Mouse (Mus musculus) limb, embryonic 14.5 days (tissue): ENCODE results near the gene Klrb1b. TPM values are rescaled to one million over a fixed set of nuclear protein-coding genes. Genes with fewer than 3 reads are reported as not detected.

Source experiments
- ATAC-seq: fragments of 200-750 bp; cut with Nextera tagmentation; 2 replicates; pipeline ENCODE4 v1.8.0; 2017; ENCODE audit warnings: low read depth, moderate number of reproducible peaks, moderate TSS enrichment; ENCODE audit not compliant: low FRiP score
- DNase-seq: peaks from one replicate; pipeline ENCODE4 v3.0.0-alpha.2; 2015; ENCODE audit warnings: low spot score
- H3K27ac ChIP-seq: fragments of 300-500 bp; sonication (generic); replicated peaks from 2 replicates; pipeline ENCODE4 v1.5.1; 2014; ENCODE audit warnings: low read depth, mild to moderate bottlenecking, low read length, moderate library complexity, mixed read lengths
- H3K27me3 ChIP-seq: fragments of 300-500 bp; sonication (generic); 2 replicates; pipeline ENCODE4 v1.6.1; 2014; ENCODE audit warnings: low read length, mixed read lengths; ENCODE audit not compliant: control insufficient read depth, insufficient read depth
- H3K36me3 ChIP-seq: fragments of 300-500 bp; sonication (generic); 2 replicates; pipeline ENCODE4 v1.6.1; 2014; ENCODE audit warnings: mild to moderate bottlenecking, low read length, moderate library complexity, mixed read lengths; ENCODE audit not compliant: control insufficient read depth, insufficient read depth
- H3K4me1 ChIP-seq: fragments of 300-500 bp; sonication (generic); 2 replicates; pipeline ENCODE4 v1.6.1; 2014; ENCODE audit warnings: antibody characterized with exemption, low read length, mixed read lengths; ENCODE audit not compliant: control insufficient read depth, insufficient read depth
- H3K4me2 ChIP-seq: fragments of 300-500 bp; sonication (generic); replicated peaks from 2 replicates; pipeline ENCODE4 v1.6.1; 2014; ENCODE audit warnings: low read depth, mild to moderate bottlenecking, low read length, moderate library complexity; ENCODE audit not compliant: severe bottlenecking
- H3K4me3 ChIP-seq: fragments of 300-500 bp; sonication (generic); replicated peaks from 2 replicates; pipeline ENCODE4 v1.5.1; 2014; ENCODE audit warnings: low read length
- H3K9ac ChIP-seq: fragments of 300-500 bp; sonication (generic); 2 replicates; pipeline ENCODE4 v1.6.1; 2014; ENCODE audit warnings: mild to moderate bottlenecking, low read depth, low read length, moderate library complexity; ENCODE audit not compliant: severe bottlenecking
- H3K9me3 ChIP-seq: fragments of 300-500 bp; sonication (generic); 2 replicates; pipeline ENCODE4 v1.6.1; 2016; ENCODE audit warnings: low read length; ENCODE audit not compliant: control insufficient read depth
- POLR2A ChIP-seq: fragments of 200-500 bp; IDR thresholded peaks from 2 replicates; pipeline ENCODE4 v1.8.0; 2012; ENCODE audit warnings: inconsistent platforms, mild to moderate bottlenecking, moderate library complexity, borderline replicate concordance; ENCODE audit not compliant: insufficient read depth, insufficient read length; ENCODE audit errors: extremely low read depth
- WGBS: fragments of 180-500 bp; shearing (Covaris S2); extraction: QIAGEN DNeasy Blood & Tissue Kit; methylation state at CpG from one replicate; pipeline ENCODE4 v1.1.7; 2014; 5-methylcytosine and 5-hydroxymethylcytosine counted together
- polyA plus RNA-seq, 2 experiments: library from polyadenylated mRNA; depleted of rRNA in 1 of 2; stranded (reverse) in 1 of 2; unstranded in 1 of 2; fragments of >200 nt; fragmentation: Nextera tagmentation in 1 of 2; extraction: Ambion mirVana in 1 of 2; gene quantifications; 2 replicates each; pipeline versions ENCODE4 v1.2.1 to v1.2.3; 2012 to 2014

The Klrb1b gene
- polyA plus RNA-seq, 2 experiments = 0.23 to 0.40 TPM

- Histone ChIP-seq H3K27me3 (no peaks in the 10 kb centered on the region), H3K9ac (no peak overlapping the region), H3K4me2 (peak overlapping the region; percentile 58), H3K9me3 (no peaks in the 10 kb centered on the region), H3K27ac (no peak overlapping the region), H3K36me3 (no peaks in the 10 kb centered on the region), H3K4me1 (peaks cover 12% of the 10 kb centered on the region), H3K4me3 (peak overlapping the region; percentile 83)
- no peak for TF ChIP-seq POLR2A
- DNase-seq (no peak), ATAC-seq (no peak)
- WGBS = 72% methylated on average over 7 of the region's 7 CpGs
Measured at GRCm38 (mm10) chr6:128839921-128840320, 13.8 kb upstream of the Klrb1b start.

DNA sequence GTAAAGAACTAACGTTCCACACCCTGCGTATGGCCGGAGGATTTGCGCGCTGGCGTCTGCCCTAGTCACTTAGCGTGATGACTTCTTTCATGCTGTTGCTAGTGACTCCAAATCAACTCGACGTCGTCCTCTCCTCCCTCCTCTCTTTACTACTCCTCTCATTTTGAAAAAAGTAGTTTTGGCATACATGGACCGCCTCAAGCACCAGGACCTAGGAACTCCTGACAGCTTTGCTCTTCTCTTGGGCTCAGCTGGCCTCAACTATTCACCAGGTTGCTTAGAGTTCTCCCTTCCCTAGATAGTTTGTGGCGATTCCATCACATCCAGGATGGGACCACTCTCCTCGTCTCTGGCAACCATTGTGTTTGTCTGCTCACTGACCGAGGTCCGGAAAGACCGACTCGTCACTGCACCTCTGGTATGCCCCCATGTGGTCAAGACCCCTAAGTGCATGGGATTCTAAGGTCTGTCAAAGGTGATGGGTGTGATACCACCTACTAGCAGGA, 13.2 kb upstream of the Klrb1b start:
- WGBS = under 1% methylated on average over 17 of the region's 17 CpGs
- H3K4me1 ChIP-seq = peaks cover 9% of the 10 kb centered on the region
- H3K27me3 ChIP-seq = no peaks in the 10 kb centered on the region
- peak overlapping the region; percentile 93 for H3K9ac ChIP-seq
- H3K27ac ChIP-seq = peak overlapping the region; percentile 97
- DNase-seq (peak; percentile 86), ATAC-seq (peak; percentile 8; the same call in 1 of the 2 replicates)
- H3K4me2 ChIP-seq = peak overlapping the region; percentile 58
- H3K36me3 ChIP-seq = no peaks in the 10 kb centered on the region
- 0 out of 2 replicates have a peak, but pooled peaks have one; percentile 19 for TF ChIP-seq POLR2A
- H3K4me3 ChIP-seq = peak overlapping the region; percentile 83
- H3K9me3 ChIP-seq = no peaks in the 10 kb centered on the region

DNA sequence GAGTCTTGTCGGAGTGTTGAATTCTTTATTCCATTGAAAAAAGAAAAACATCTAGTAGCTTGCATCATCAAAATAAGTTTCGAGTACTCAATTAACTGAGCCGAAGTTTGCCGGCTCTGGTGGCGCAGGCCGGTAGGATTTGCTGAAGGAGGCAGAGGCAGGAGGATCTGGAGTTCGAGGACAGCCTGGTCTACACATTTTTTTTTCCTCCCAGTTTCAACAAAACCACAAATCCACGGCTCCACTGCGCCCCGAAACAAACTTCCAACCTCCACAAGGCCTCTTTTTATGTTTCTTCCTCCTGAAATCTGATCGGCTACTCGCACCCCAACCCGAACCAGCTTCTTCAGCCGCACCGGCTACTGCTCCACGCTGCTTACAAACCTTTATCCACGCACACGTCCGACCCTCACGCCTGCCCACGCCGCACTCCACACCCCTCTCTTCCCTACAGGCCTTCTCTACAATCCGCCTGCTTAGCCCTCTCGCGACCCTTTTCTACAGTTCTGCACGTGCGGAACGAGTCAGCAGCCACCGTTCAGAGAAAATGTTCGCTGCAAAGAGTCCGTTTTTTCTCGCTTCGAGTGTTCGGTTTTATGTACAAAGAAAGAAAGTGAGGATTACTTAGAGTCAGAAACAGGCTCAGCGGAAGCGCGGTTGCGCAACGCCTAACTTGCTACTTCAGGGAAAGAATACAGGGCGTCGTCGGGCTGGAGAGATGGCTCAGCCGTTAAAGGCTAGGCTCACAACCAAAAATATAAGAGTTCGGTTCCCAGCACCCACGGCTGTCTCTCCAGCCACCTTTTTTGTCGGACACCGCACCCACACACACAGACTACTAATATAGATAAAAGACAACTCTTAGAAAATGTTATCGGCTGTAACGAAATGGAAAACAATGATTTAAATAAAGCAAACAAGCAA, 12.5 kb upstream of the Klrb1b start:
- H3K4me2 ChIP-seq = peak overlapping the region; percentile 58
- H3K27me3 ChIP-seq = no peaks in the 10 kb centered on the region
- ATAC-seq = peak; percentile 58
- H3K27ac ChIP-seq = peak overlapping the region; percentile 97
- TF ChIP-seq POLR2A = no peak
- H3K9me3 ChIP-seq = no peaks in the 10 kb centered on the region
- H3K4me3 ChIP-seq = peak overlapping the region; percentile 83
- DNase-seq = peak; percentile 88
- H3K36me3 ChIP-seq = no peaks in the 10 kb centered on the region
- WGBS = under 1% methylated on average over 49 of the region's 49 CpGs
- H3K4me1 ChIP-seq = peaks cover 6% of the 10 kb centered on the region; the same call in 1 of the 2 replicates
- H3K9ac ChIP-seq = peak overlapping the region; percentile 93

GRCm38 (mm10) chr6:128837454-128838341, 11.6 kb upstream of the Klrb1b start:
- TF ChIP-seq POLR2A = peak; percentile 31; the same call in 1 of the 2 replicates
- Histone ChIP-seq H3K4me1 (peaks cover 6% of the 10 kb centered on the region; the same call in 1 of the 2 replicates), H3K27ac (peak overlapping the region; percentile 85), H3K27me3 (no peaks in the 10 kb centered on the region), H3K4me2 (peak overlapping the region; percentile 49), H3K4me3 (peak overlapping the region; percentile 83), H3K9ac (peak overlapping the region; percentile 93), H3K36me3 (no peaks in the 10 kb centered on the region), H3K9me3 (no peaks in the 10 kb centered on the region)
- DNase-seq (peak; percentile 69), ATAC-seq (peak; percentile 16)
- WGBS = 3% methylated on average over 14 of the region's 14 CpGs

DNA sequence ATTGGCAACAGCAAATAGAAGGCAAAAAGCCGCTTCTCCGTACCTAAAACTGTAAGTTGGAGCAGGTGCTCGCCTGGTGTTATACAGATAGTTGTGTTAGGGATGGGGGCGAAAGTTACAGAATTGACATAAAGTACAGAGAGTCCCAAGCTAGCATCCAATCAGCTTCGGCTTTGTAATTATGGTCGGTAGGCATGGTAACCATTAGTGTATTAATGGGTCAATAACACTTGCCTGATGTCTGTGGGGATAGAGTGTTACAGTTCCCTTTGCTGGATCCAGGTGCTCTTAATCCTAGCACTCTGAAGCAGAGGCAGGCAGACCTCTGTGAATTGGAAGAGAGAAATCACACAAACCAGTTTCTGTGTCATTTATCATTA, 10.8 kb upstream of the Klrb1b start:
- TF ChIP-seq POLR2A = no peak
- ATAC-seq = no peak
- DNase-seq = no peak
- WGBS = 81% methylated on average over 6 of the region's 6 CpGs
- H3K36me3 ChIP-seq = no peaks in the 10 kb centered on the region
- H3K4me1 ChIP-seq = peaks cover 4% of the 10 kb centered on the region; the same call in 1 of the 2 replicates
- no peaks in the 10 kb centered on the region for H3K27me3 ChIP-seq
- no peak overlapping the region for H3K4me2 ChIP-seq
- no peak overlapping the region for H3K9ac ChIP-seq
- H3K27ac ChIP-seq = no peak overlapping the region
- no peak overlapping the region for H3K4me3 ChIP-seq
- no peaks in the 10 kb centered on the region for H3K9me3 ChIP-seq
